Mouse (Mus musculus) forebrain, embryonic 15.5 days (tissue): ENCODE measurements around the gene Pomgnt1. TPM values are rescaled to one million over a fixed set of nuclear protein-coding genes. Genes with fewer than 3 reads are reported as not detected.

Experiments used
- ATAC-seq: fragments of 200-750 bp; cut with Nextera tagmentation; replicated peaks from 2 replicates; pipeline ENCODE4 v1.8.0; 2017; ENCODE audit warnings: mild to moderate bottlenecking, moderate TSS enrichment, moderate library complexity
- H3K27ac ChIP-seq: fragments of 300-500 bp; sonication (generic); replicated peaks from 2 replicates; pipeline ENCODE4 v1.5.1; 2015; ENCODE audit warnings: mild to moderate bottlenecking, inconsistent platforms
- H3K27me3 ChIP-seq: fragments of 300-500 bp; sonication (generic); 2 replicates; pipeline ENCODE4 v1.6.1; 2015; ENCODE audit warnings: inconsistent platforms
- H3K36me3 ChIP-seq: fragments of 300-500 bp; sonication (generic); 2 replicates; pipeline ENCODE4 v1.6.1; 2015; ENCODE audit warnings: mild to moderate bottlenecking, inconsistent platforms
- H3K4me1 ChIP-seq: fragments of 300-500 bp; sonication (generic); 2 replicates; pipeline ENCODE4 v1.6.1; 2015; ENCODE audit warnings: inconsistent platforms
- H3K4me2 ChIP-seq: fragments of 300-500 bp; sonication (generic); replicated peaks from 2 replicates; pipeline ENCODE4 v1.6.1; 2015; ENCODE audit warnings: mild to moderate bottlenecking, inconsistent platforms
- H3K4me3 ChIP-seq: fragments of 300-500 bp; sonication (generic); 2 replicates; pipeline ENCODE4 v1.5.1; 2015; ENCODE audit warnings: mild to moderate bottlenecking, inconsistent platforms
- H3K9ac ChIP-seq: fragments of 300-500 bp; sonication (generic); replicated peaks from 2 replicates; pipeline ENCODE4 v1.6.1; 2015; ENCODE audit warnings: mild to moderate bottlenecking, inconsistent platforms
- H3K9me3 ChIP-seq: fragments of 300-500 bp; sonication (generic); 2 replicates; pipeline ENCODE4 v1.6.1; 2016; ENCODE audit warnings: inconsistent platforms
- WGBS: fragments of 180-500 bp; shearing (Covaris S2); methylation state at CpG from one replicate; pipeline ENCODE4 v1.1.7; 2015; ENCODE audit warnings: mixed read lengths; 5-methylcytosine and 5-hydroxymethylcytosine counted together
- polyA plus RNA-seq: library from polyadenylated mRNA; unstranded; fragments of >200 nt; fragmentation: Nextera tagmentation; extraction: Ambion mirVana; gene quantifications from 2 replicates; pipeline ENCODE4 v1.2.1, GENCODE M21; 2015

Gene Pomgnt1
- polyA plus RNA-seq, 1 experiment from 2014 or later = 66.1 TPM

DNA sequence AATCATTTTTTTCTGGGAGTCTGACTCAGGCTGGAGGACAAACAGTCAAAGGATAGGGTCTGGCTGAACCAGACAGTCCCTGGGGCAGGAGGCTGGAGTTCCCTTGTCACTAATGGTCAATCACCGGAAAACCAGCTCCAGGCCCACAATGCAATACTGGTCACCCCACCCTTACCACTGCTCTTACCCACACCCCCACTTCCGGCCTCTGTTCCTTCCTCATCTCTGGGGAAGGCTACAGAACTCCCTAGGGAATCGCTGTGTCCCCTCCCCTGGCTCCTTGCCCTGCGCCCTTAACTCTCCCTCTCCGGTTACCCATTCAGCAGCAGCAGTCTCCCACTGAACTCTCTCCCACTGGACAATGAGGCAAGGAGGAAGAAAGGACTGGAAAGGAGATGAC is 53.5 kb downstream of the Pomgnt1 start:
- Histone ChIP-seq H3K4me1 (peaks cover 26% of the 10 kb centered on the region), H3K9ac (no peak overlapping the region), H3K27me3 (no peaks in the 10 kb centered on the region), H3K9me3 (no peaks in the 10 kb centered on the region), H3K36me3 (no peaks in the 10 kb centered on the region), H3K4me3 (no peak overlapping the region), H3K27ac (no peak overlapping the region; the same call in 1 of the 2 replicates), H3K4me2 (peak overlapping the region; percentile 31; the same call in 1 of the 2 replicates)
- 37% methylated on average over 5 of the region's 5 CpGs for WGBS
- ATAC-seq = no peak

DNA sequence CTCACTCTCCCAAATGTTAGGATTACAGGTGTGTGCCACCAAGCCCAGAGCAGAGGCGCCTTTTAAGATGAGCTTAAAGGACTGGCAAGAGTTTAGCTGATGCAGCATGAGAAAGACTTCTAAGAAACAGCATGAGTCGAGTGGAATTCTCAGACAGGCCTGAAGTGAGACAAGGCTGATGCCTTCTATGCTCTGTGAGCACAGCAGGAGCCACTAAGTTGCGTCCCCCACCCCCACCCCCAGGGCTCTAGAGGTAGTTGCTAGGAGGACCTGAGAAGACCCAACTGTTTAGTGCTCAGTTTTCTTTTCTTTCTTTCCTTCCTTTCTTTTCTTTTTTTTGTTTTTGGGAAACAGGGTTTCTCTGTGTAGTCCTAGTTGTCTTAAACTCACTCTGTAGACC is 58.4 kb downstream of the Pomgnt1 start:
- no peaks in the 10 kb centered on the region for H3K27me3 ChIP-seq
- no peak overlapping the region for H3K4me3 ChIP-seq
- H3K27ac ChIP-seq = no peak overlapping the region
- no peak for ATAC-seq
- no peaks in the 10 kb centered on the region for H3K36me3 ChIP-seq
- 20% methylated on average over 3 of the region's 3 CpGs for WGBS
- H3K4me1 ChIP-seq = peaks cover 8% of the 10 kb centered on the region; the same call in 1 of the 2 replicates
- no peak overlapping the region for H3K4me2 ChIP-seq
- no peaks in the 10 kb centered on the region for H3K9me3 ChIP-seq
- no peak overlapping the region for H3K9ac ChIP-seq

DNA sequence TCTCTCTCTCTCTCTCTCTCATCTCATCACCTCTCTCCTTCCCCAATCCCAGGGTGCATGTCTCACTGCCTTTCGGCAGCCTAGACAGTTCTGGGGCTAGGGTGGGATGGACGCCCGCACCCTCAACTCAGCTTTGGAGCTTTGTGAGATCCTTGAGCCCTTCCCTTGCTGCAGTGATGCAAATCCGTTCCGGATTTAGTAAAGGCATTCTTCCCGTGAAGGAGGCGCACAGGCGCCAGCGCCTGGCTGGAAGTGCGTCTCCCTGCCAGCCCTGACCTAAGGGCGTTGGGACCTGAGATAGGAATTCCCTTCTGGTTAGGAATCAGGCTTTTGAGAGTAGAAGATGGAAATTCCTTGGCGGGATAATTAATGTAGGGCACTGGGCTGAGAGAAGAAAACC is 59.1 kb downstream of the Pomgnt1 start:
- no peaks in the 10 kb centered on the region for H3K27me3 ChIP-seq
- no peak overlapping the region for H3K27ac ChIP-seq
- H3K4me3 ChIP-seq = no peak overlapping the region
- 5% methylated on average over 12 of the region's 12 CpGs for WGBS
- H3K9me3 ChIP-seq = no peaks in the 10 kb centered on the region
- no peak for ATAC-seq
- no peak overlapping the region for H3K9ac ChIP-seq
- H3K4me2 ChIP-seq = peak overlapping the region; percentile 21
- 0 out of 2 replicates have a peak, but pooled peaks cover 4% of the 10 kb centered on the region for H3K4me1 ChIP-seq
- no peaks in the 10 kb centered on the region for H3K36me3 ChIP-seq

DNA sequence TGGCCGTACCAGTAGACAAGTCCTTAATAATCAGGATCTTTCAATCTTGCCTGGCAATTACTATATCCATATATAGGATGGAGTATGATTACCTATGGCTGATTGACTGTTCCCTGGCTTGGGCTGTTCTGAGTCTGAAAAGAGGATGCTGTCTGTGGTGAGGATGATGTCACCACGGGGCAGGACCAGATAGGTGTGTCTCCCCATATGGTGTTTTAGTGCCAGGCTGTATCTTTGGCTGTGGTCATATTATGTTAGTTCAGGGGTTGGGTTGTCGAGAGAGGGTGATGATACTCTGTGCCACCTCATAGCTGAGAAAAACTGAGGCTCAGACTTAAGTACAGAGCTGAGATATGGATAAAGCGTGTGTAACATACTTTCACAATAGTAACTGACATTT is 61.4 kb downstream of the Pomgnt1 start:
- H3K9ac ChIP-seq = no peak overlapping the region
- no peaks in the 10 kb centered on the region for H3K9me3 ChIP-seq
- no peak overlapping the region for H3K4me2 ChIP-seq
- no peaks in the 10 kb centered on the region for H3K27me3 ChIP-seq
- H3K36me3 ChIP-seq = no peaks in the 10 kb centered on the region
- WGBS = 91% methylated on average over 4 of the region's 4 CpGs
- ATAC-seq = no peak
- 0 out of 2 replicates have a peak, but pooled peaks cover 4% of the 10 kb centered on the region for H3K4me1 ChIP-seq
- no peak overlapping the region for H3K4me3 ChIP-seq
- no peak overlapping the region for H3K27ac ChIP-seq

DNA sequence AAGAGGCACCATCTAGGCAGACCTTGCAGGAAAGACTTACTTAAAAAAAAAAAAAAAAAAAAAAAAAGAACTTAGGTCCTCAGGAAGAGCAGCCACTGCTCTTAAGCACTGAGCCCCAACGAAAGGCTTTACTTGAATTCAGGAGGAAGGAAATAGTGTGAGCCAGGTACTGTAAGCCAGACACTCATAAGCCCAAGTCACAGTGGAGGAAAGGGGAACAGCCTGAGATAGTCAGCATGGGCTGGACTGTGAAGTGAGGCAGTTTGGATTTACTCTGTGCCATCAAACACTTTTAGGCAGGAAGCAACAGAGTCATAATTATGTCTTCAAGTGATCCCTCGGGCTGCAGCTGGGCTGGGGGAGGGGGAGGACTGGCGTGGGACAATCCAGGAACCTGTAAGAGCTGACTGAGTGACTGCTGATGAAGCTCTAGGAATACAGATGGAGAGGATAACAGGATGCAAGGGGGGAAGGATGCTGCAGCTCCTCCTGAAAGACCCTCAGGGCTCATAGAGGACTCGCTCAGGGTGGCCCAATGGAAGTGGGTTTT is 68.7 kb downstream of the Pomgnt1 start:
- Histone ChIP-seq H3K4me1 (no peaks in the 10 kb centered on the region), H3K4me3 (no peak overlapping the region), H3K36me3 (no peaks in the 10 kb centered on the region), H3K27ac (no peak overlapping the region), H3K27me3 (no peaks in the 10 kb centered on the region), H3K9me3 (no peaks in the 10 kb centered on the region), H3K4me2 (no peak overlapping the region), H3K9ac (no peak overlapping the region)
- WGBS = 64% methylated on average over 4 of the region's 4 CpGs
- ATAC-seq = no peak

DNA sequence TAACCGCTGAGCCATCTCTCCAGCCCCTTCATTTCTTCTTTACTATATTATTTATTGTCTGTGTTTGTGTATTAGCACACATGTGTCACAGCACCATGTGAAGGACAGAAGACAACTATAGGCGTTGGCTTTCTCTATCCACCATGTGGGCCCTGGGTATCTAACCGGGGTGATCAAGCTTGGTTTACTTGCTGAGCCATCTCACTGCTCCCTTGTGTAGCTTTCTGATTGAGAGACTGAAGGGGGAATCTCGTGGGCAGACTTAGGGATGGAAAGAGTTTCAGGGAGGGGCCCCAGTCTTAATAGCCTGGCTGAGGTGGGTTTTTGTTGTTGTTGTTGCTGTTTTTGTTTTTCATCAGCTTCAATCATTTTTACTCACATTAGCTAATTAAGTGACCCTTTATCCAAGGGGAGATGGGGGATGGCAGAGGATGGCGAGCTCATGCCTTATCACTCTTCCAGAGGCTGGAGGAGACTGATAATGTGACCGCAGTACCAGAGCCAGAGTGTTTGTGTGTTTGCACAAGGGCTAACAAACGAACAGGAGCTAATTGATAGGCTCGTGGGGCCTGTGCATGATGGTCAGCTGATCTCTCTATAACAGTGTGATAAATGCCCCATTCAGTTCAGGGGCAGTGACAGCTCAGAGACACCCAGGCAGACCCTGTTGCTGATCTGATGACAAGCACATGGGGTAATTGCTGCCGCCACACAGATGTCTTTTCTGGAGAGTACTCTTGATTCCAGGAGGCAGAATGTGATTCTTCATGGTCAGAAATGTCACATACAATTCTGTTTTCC is 70.1 kb downstream of the Pomgnt1 start:
- Histone ChIP-seq H3K4me2 (no peak overlapping the region), H3K27me3 (no peaks in the 10 kb centered on the region), H3K4me1 (no peaks in the 10 kb centered on the region), H3K4me3 (no peak overlapping the region), H3K36me3 (no peaks in the 10 kb centered on the region), H3K27ac (no peak overlapping the region), H3K9ac (no peak overlapping the region), H3K9me3 (no peaks in the 10 kb centered on the region)
- 60% methylated on average over 9 of the region's 9 CpGs for WGBS
- no peak for ATAC-seq

DNA sequence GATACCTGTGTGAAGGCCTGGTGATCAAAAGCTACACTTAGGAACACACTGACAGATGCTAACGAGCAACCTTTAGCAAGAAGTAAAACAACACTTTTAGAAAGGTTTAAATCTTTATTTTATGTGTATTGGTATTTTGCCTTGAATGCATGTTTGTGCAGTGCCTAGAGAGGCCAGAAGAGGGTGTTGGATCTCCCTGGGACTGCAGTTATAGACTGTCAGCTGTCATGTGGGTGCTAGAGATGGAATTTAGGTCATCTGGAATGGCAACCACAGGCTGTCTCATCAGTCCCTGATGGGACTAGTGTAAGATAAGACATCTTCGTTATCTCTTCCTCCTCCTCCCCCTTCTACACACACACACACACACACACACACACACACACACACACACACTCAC is 74.8 kb downstream of the Pomgnt1 start:
- Histone ChIP-seq H3K9me3 (no peaks in the 10 kb centered on the region), H3K4me3 (no peak overlapping the region), H3K9ac (no peak overlapping the region), H3K36me3 (no peaks in the 10 kb centered on the region), H3K4me1 (no peaks in the 10 kb centered on the region), H3K4me2 (no peak overlapping the region), H3K27me3 (no peaks in the 10 kb centered on the region), H3K27ac (no peak overlapping the region)
- WGBS = 78% methylated on average over 2 of the region's 2 CpGs
- ATAC-seq = no peak

DNA sequence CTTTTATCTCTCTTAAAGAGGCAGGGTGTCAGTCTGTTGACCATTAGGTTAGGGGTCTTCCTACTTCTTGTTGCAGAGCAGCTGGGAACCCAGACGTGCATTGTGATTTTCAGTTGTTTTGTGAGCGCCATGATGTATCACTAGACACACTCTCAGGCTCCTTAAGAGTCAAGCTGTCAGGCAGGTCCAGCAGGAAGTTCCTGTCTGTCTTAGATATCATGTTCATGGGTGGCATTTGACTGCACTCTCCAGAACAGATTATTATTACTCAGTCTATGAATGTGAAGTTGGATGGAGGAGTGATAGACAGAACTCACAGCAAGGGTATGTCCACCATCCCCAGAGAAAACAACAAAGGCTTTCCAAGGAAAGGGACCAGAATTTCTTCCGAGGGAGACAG is 80.8 kb downstream of the Pomgnt1 start:
- no peaks in the 10 kb centered on the region for H3K27me3 ChIP-seq
- H3K4me1 ChIP-seq = no peaks in the 10 kb centered on the region
- H3K36me3 ChIP-seq = no peaks in the 10 kb centered on the region
- H3K27ac ChIP-seq = no peak overlapping the region
- no peaks in the 10 kb centered on the region for H3K9me3 ChIP-seq
- no peak for ATAC-seq
- H3K9ac ChIP-seq = no peak overlapping the region
- WGBS = 78% methylated on average over 3 of the region's 3 CpGs
- no peak overlapping the region for H3K4me3 ChIP-seq
- H3K4me2 ChIP-seq = no peak overlapping the region

DNA sequence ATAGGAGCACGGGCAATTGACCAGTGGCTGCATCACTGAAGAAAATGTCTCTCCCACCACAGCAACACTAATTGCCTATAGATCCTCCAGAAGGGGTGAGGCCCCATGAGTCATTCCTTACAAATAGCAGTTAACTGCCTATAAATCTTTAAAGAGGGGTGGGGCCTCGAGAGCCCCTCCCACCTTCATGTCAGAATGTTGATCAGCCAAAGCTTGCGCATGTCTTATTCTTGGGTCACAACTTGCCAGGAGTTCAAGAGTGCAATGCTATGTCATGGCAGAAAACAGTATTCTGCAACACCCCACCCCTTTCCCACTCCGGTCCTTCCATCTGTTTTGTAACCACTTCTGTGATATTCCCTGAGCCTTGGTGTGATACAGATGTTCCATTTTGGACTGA is 82.9 kb downstream of the Pomgnt1 start:
- no peak for ATAC-seq

DNA sequence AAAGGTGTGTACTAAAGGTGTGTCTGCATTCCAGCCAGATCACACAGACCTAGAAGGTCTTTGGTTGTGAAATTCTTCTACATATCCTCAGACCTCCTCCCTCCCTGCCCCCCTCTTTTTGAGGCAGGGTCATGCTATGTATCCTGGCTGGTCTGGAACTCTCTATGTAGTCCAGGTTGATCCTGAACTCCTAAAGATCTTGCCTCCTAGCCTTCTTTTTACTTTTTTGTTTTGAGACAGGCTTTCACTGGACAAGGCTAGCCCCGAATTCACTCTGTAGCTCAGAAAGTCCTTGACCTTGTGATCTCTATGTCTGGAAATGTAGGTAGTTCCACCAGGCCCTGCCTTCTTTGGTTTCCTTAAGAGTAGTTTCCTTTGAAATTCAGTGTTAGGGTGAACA is 85.3 kb downstream of the Pomgnt1 start:
- no peaks in the 10 kb centered on the region for H3K9me3 ChIP-seq
- ATAC-seq = no peak
- H3K9ac ChIP-seq = no peak overlapping the region
- no peaks in the 10 kb centered on the region for H3K27me3 ChIP-seq
- WGBS = 91% methylated on average over 1 of the region's 1 CpGs
- no peak overlapping the region for H3K4me2 ChIP-seq
- no peaks in the 10 kb centered on the region for H3K4me1 ChIP-seq
- H3K36me3 ChIP-seq = no peaks in the 10 kb centered on the region
- H3K27ac ChIP-seq = no peak overlapping the region
- no peak overlapping the region for H3K4me3 ChIP-seq

More for the DNA sequence above, 82.9 kb downstream of the Pomgnt1 start:
- Histone ChIP-seq H3K27me3 (no peaks in the 10 kb centered on the region), H3K27ac (no peak overlapping the region), H3K4me2 (no peak overlapping the region), H3K9me3 (no peaks in the 10 kb centered on the region), H3K4me3 (no peak overlapping the region), H3K4me1 (no peaks in the 10 kb centered on the region), H3K9ac (no peak overlapping the region), H3K36me3 (no peaks in the 10 kb centered on the region)
- WGBS = 82% methylated on average over 4 of the region's 4 CpGs
